Mouse (Mus musculus) cortical plate, adult 2 months (tissue): Measurements from ENCODE around the gene Sv2b. TPM values are rescaled to one million over a fixed set of nuclear protein-coding genes. Genes with fewer than 3 reads are reported as not detected.

Source experiments
- H3K27ac ChIP-seq: fragments of 200-500 bp; 2 replicates; pipeline ENCODE4 v1.5.1; 2012; ENCODE audit warnings: low read length, control low read depth, inconsistent platforms; ENCODE audit not compliant: insufficient read depth
- H3K4me1 ChIP-seq: fragments of 200-500 bp; 2 replicates; pipeline ENCODE4 v1.6.1; 2011; ENCODE audit warnings: low read length; ENCODE audit not compliant: control insufficient read depth, insufficient read depth
- H3K4me3 ChIP-seq: fragments of 200-500 bp; 2 replicates; pipeline ENCODE4 v1.5.1; 2011; ENCODE audit warnings: mild to moderate bottlenecking, low read length, control low read depth; ENCODE audit not compliant: insufficient read depth
- CTCF ChIP-seq: fragments of 200-500 bp; IDR thresholded peaks from 2 replicates; pipeline ENCODE4 v1.5.1; 2011; ENCODE audit warnings: mild to moderate bottlenecking, control low read depth, low read length; ENCODE audit not compliant: insufficient read depth; ENCODE audit errors: extremely low read depth
- POLR2A ChIP-seq: fragments of 200-500 bp; IDR thresholded peaks from 2 replicates; pipeline ENCODE4 v1.6.1; 2011; ENCODE audit warnings: mild to moderate bottlenecking, low read length, control low read depth; ENCODE audit not compliant: insufficient read depth; ENCODE audit errors: extremely low read depth
- polyA plus RNA-seq: library from polyadenylated mRNA; depleted of rRNA; stranded (reverse); fragments of >200 nt; gene quantifications from 2 replicates; pipeline ENCODE4 v1.2.3, GENCODE M21; 2012

Sv2b gene
- polyA plus RNA-seq, 1 experiment = 168 TPM

DNA sequence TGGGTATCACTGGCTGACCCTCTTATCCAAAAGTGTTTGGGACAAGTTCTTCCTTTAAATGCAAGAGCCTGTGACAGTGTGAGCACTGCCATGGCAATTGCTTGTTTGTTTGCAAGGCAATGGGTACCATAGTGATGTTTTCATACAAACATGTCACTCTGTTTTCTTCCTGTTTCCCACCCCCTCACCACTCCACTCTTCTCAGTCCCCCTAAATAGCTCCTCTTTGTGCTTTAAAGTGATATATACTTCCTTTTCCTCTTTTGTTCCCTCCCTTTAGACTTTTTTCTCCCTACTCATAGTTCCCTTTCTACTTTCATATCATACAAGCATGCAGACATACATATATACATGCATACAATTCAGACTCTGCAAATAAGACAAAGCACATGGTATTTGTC lies 10.9 kb upstream of the Sv2b start:
- TF ChIP-seq CTCF = no peak
- TF ChIP-seq POLR2A = no peak
- Histone ChIP-seq H3K4me3 (no peak overlapping the region), H3K27ac (no peak overlapping the region), H3K4me1 (no peaks in the 10 kb centered on the region)

DNA sequence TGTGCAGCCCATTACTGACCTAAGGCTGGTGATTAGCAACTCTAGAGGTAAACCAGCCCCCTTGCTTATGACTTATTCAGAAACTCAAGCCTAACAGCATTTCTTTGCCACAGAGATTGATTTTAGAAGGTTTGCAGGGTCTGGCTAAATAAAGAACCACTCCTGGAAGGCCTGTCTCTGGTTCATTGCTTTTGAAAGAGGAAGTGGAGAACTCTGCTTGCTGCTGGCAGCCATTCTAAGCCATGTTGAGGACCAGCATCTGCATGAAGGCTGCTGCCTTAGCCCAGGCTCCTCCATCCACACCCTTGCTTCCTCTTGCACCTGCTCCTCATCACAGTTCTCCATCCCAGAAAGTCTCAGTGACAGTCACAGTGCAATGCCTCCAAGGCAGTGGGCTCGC lies 9.3 kb upstream of the Sv2b start:
- TF ChIP-seq CTCF (no peak), POLR2A (no peak)
- Histone ChIP-seq H3K4me3 (no peak overlapping the region), H3K4me1 (no peaks in the 10 kb centered on the region), H3K27ac (no peak overlapping the region)

DNA sequence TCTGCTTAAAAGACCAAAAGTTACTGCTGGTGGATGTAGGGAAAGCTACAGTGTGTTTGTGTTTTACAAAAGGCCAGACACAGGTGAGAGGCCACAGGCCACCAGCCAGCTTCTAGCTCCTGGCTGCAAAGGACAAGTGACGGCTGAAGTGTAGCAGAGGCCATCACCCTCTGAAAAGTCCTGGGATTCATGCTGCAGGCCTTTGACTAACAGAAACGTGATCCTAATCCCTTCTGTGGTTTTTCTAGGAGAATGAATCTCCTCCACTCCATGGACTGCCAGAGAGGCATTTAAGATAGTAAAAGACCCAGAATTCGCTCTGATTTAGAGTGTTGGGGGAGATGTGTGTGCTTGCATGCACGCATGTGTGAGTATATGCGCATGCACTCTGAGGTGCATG lies 5.8 kb upstream of the Sv2b start:
- Histone ChIP-seq H3K27ac (no peak overlapping the region), H3K4me3 (no peak overlapping the region), H3K4me1 (no peaks in the 10 kb centered on the region)
- TF ChIP-seq CTCF = no peak
- no peak for TF ChIP-seq POLR2A

DNA sequence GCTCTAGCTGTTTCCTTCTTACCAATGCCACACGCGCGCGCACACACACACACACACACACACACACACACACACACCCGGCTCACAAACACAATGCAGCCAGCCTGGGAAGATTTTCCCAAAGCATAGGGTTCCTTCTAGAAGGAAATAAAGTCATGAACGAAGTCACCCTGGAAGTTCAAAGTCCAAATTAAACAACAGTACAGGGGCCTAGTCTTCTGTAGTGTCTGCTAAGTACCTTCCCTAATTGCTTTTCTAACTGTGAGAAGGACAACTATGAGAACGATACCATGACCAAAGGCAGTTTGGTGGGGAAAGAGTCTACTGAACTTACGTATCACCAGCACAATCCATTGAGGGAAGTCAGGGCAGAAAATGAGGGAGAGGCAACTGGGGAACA lies 508 bp upstream of the Sv2b start:
- peak overlapping the region; percentile 63; the same call in 1 of the 2 replicates for H3K4me3 ChIP-seq
- H3K27ac ChIP-seq = no peak overlapping the region
- no peak for TF ChIP-seq POLR2A
- TF ChIP-seq CTCF = no peak
- peaks cover 3% of the 10 kb centered on the region for H3K4me1 ChIP-seq

DNA sequence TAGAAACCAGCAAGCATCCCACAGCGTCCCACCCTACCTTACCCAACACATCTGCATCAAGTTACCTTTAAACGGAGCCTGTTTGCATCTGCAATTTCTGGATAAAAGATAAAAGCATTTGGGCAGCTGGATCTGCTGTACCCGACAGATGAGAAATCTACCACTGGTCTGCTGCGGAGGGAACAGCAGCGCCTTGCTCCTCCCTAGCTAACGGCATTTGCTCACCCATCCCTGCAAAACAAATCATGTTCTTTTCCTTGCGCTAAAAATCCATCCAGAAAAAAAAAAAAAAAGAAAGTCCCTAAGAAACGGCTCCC lies 964 bp downstream of the Sv2b start:
- TF ChIP-seq CTCF (no peak), POLR2A (peak; percentile 81)
- peak overlapping the region; percentile 53 for H3K27ac ChIP-seq

DNA sequence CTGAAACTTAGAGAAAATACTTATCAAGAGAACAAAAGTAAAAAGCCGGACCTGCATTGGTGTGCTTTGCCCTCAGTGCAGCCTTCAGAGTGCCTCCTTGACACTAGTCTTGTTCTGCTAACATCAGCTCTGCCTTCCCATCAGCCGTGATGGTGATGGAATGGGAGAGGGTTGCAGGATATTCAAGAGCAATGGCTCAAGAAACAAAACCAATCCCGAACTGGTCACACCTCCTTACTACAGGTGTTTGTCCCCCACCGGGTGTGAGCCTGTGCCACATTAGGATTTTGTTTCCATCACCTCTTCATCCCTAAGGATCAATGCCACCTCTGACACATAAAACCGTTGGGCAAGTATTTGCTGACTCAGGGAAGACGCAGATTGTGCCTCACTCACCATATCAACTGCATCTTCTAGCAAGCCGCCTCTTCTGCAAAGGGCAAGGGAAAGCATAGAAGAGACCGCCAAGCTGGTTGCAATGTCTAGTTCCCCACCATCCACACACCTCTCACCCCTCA lies 1.4 kb downstream of the Sv2b start:
- Histone ChIP-seq H3K4me3 (peak overlapping the region; percentile 63), H3K27ac (peak overlapping the region; percentile 53), H3K4me1 (peaks cover 6% of the 10 kb centered on the region)
- TF ChIP-seq CTCF = no peak
- TF ChIP-seq POLR2A = no peak

More for the DNA sequence above, 964 bp downstream of the Sv2b start:
- peaks cover 6% of the 10 kb centered on the region for H3K4me1 ChIP-seq
- peak overlapping the region; percentile 63 for H3K4me3 ChIP-seq

DNA sequence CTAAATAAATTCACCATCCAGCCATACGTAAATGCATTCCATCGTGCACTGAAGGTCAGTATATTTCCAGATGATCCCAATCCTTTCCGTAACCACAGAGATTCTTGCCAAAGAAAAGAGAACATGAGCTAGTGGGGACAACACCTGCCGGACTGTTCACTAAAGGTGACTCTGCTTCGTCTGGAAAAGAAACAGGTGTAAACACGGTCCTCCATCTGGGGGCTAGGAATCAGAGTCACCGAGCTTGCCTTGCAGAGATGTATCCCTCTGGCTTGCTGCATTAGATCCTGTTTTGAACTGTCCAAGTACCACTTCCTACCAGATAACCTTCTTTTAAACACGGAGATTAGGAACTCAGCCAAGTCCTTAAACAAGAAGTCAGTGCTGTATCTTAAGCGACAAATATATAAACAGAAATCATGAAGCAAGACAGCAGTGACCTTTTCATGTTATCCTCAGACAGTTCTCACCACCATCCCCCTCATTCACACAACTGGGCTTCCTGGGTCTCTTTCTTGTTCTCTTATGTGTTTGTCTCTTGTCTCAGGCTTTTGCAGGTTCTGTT lies 3.1 kb downstream of the Sv2b start:
- peaks cover 8% of the 10 kb centered on the region for H3K4me1 ChIP-seq
- H3K27ac ChIP-seq = peak overlapping the region; percentile 87
- H3K4me3 ChIP-seq = peak overlapping the region; percentile 56
- TF ChIP-seq POLR2A (no peak), CTCF (no peak)

DNA sequence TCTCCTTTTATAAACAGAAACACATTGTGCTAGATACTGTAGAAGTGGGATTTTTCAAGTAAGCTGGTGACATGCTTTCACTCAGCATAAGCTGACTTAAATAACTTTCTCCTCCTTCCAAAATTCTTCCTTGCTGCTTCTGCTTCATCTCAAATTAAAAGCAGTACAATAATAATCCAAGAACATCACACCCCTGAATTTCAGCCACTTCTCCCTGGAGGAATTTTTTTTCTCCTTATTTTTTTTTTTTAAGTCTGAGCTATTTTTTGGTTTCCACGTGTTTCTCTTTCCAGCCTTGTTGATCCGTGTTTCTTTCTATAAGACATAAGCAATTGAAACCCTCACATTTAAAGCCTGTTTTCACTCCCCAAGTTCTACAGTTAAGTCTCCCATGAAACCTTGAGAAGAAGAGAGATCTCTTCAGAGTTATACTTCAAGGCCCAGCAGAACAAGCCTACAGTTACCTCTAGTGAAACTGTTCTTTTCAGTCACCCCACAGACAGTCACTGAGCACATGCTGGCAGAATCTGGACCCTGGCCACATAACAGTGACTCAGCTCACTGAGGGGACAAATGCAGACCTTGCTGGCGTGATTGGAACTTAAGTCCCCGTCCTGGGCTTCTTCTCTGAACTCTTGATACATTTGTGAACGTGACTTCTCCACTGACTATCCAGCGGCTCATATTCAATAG lies 6.4 kb downstream of the Sv2b start:
- Histone ChIP-seq H3K4me3 (peak overlapping the region; percentile 7; the same call in 1 of the 2 replicates), H3K4me1 (peaks cover 15% of the 10 kb centered on the region), H3K27ac (peak overlapping the region; percentile 72)
- TF ChIP-seq POLR2A (no peak), CTCF (no peak)

DNA sequence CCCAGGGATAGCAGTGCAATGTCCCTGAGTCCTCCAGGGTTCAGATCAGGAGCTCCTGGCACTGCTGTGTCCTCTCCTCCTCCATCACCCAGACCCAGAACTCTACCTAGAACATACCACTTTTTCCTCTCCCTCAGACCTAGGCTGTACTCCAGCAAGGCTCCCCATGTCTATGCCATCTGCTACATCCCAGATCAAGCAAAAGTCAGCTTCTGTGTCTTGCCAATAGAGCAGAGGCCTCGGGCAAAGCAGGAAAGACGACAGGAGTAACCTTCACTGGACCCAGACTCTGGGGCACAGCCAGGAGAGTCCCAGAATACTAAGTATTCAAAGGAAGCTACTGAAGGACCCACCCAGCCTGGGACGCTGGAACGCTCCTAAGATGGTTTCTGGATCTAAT lies 9.8 kb downstream of the Sv2b start:
- no peak overlapping the region for H3K27ac ChIP-seq
- TF ChIP-seq POLR2A (no peak), CTCF (no peak)
- peaks cover 16% of the 10 kb centered on the region for H3K4me1 ChIP-seq
- H3K4me3 ChIP-seq = no peak overlapping the region

DNA sequence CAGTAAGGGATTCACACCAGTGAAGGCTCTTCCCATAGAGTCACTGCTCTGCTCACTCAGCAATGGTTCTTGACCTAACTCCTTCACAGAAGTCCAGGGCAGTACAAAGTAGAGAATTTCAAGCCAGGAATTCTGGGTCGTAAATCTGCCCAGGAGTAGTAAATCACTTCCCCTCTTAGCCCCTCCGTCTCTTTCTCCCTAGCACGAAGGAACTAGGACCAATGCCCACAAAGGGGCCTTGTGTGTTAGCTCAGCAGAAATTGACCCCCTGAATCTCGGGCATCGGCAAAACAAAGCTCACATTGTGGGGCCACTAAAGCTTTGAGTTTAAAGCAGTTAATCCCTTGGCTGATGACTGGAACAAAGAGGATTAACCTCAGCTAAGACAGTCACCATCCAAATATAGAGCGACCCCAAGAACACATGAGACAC lies 12.4 kb downstream of the Sv2b start:
- TF ChIP-seq CTCF = no peak
- no peak for TF ChIP-seq POLR2A
- Histone ChIP-seq H3K4me1 (peaks cover 14% of the 10 kb centered on the region), H3K27ac (no peak overlapping the region), H3K4me3 (no peak overlapping the region)
